Mouse (Mus musculus): Measurements from ENCODE around the gene Mef2d. TPM values are rescaled to one million over a fixed set of nuclear protein-coding genes. Genes with fewer than 3 reads are reported as not detected.

Mef2d gene
- polyA plus RNA-seq, 1 experiment: 60.2 TPM

DNA sequence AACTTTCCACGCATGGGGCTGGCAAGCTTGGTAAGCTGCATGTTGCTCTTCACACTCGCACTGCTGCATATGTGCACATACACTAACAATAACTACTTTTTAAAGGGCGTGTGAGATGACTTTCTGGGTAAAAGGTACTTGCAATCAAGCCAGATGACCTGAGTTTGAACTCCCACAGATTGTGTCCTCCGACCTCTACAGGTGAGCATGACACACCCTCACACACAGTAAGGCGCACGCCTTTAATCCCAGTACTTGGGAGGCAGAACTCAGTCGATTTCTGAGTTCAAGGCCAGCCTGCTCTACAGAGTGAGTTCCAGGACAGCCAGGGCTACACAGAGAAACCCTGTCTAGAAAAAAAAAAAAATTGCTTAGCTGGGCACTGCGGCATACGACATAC lies 5.8 kb upstream of the Mef2d start:
- no peak overlapping the region for H3K4me3 ChIP-seq (replicated peaks)
- no peaks in the 10 kb centered on the region for H3K36me3 ChIP-seq (replicated peaks; ENCODE audit: low read length)
- no peaks in the 10 kb centered on the region for H3K27me3 ChIP-seq (replicated peaks)
- H3K4me1 ChIP-seq: peaks cover 64% of the 10 kb centered on the region
- H3K9me3 ChIP-seq: 0 out of 2 replicates have a peak, but pooled peaks cover 4% of the 10 kb centered on the region
- TF ChIP-seq FLI1 (IDR thresholded peaks at IDR 0.05; ENCODE audit: low read length): no peak
- TF ChIP-seq GATA1 (IDR thresholded peaks at IDR 0.05; ENCODE audit: borderline replicate concordance, low read length): no peak

DNA sequence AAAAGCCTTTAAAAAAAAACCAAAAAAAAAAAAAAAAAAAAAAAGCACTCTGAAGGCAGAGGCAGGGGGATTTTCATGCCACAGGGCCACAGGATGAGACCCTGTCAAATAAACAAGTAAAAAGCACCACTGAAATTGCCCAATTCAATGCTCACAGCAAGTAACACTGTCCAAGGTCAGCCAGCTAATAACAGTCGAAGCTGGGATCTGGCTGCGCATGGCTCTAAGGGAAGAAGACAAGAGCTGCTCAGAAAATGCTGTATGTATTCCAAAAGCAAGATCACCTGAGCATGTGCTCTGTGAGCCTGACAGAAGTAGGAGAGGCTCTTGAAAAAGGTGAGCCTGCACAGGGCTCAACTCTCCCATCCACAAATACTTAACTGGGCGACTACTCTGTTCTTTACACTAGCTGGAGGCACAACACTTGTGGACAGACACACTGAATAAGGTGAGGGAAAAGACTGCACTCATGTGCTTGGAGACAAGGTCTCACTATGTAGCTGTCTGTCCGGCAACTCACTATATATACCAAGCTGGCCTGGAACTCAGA lies 5.2 kb upstream of the Mef2d start:
- peaks cover 68% of the 10 kb centered on the region for H3K4me1 ChIP-seq

DNA sequence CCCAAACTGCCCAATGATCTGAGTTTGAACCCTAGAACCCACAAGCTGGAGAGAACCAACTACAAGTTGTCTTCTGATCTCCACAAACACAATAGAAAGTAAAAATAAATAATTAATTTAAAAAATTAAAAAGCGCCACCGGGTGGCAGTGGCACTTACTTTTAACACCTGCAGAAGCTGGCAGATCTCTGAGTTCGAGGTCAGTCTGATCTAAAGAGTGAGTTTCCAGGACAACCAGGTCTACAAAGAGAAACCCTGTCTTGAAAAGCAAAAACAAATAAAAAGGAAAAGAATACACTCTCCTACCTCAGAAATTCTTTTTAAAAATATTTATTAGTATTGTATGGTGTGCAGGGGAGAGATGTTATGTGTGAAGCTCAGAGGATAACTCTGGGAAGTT lies 4.4 kb upstream of the Mef2d start:
- H3K4me1 ChIP-seq: peaks cover 60% of the 10 kb centered on the region
- no peaks in the 10 kb centered on the region for H3K27me3 ChIP-seq (replicated peaks)
- TF ChIP-seq GATA1 (IDR thresholded peaks at IDR 0.05; ENCODE audit: borderline replicate concordance, low read length) (no peak), FLI1 (IDR thresholded peaks at IDR 0.05; ENCODE audit: low read length) (no peak)
- H3K4me3 ChIP-seq (replicated peaks): peak overlapping the region; percentile 96
- H3K9me3 ChIP-seq: 0 out of 2 replicates have a peak, but pooled peaks cover 4% of the 10 kb centered on the region
- H3K36me3 ChIP-seq (replicated peaks; ENCODE audit: low read length): no peaks in the 10 kb centered on the region

More for the DNA sequence above, 5.2 kb upstream of the Mef2d start:
- H3K9me3 ChIP-seq: 0 out of 2 replicates have a peak, but pooled peaks cover 4% of the 10 kb centered on the region
- H3K36me3 ChIP-seq (replicated peaks; ENCODE audit: low read length): no peaks in the 10 kb centered on the region
- peak overlapping the region; percentile 96 for H3K4me3 ChIP-seq (replicated peaks)
- H3K27me3 ChIP-seq (replicated peaks): no peaks in the 10 kb centered on the region
- TF ChIP-seq GATA1 (IDR thresholded peaks at IDR 0.05; ENCODE audit: borderline replicate concordance, low read length): no peak
- TF ChIP-seq FLI1 (IDR thresholded peaks at IDR 0.05; ENCODE audit: low read length): no peak

DNA sequence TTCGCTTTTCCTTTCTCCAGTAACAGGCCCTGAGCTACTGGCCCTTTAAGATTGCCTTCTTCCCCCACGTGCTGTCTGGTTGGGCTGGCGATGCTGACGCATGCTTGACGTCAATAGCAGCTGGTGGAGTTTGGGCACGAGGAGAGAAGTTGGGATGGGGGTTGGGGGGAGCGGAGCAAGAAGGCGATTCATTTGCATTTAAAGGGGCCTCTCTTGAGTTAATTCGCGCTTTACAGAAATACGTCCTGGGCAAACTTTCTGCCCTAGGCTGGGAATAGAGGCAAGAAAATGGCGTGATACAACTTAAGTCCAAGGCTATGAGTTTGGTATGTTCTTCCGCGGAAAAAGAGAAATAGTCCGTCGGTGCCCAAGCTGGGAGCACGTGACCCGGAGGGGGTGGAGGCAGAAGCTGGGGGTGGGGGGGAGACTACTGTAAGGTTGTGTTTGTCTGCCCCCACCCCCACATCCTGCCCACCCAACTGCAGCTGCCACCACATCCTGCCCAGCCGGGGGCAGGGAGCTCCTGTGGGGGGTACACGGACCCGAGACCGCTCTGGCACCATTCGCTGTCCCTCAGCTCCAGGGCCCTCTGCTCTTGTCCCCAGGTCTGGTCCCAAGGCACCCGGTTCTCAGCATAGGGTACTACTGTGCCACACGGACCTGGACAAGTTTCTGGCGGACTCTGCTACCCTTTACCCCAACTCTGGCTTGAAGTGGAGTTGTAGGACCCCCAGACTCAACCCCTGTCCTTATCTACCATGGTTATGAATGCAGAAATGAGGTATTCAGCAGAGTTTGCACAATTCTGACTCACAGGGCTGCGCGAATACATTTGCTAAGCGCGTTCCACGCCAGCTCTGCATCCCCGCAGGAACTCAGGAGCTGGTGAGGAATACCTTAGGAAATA lies 3.6 kb upstream of the Mef2d start:
- Histone ChIP-seq H3K4me1 (peaks cover 57% of the 10 kb centered on the region), H3K36me3 (replicated peaks; ENCODE audit: low read length) (no peaks in the 10 kb centered on the region), H3K9me3 (0 out of 2 replicates have a peak, but pooled peaks cover 4% of the 10 kb centered on the region), H3K27me3 (replicated peaks) (no peaks in the 10 kb centered on the region), H3K4me3 (replicated peaks) (peak overlapping the region; percentile 96)
- no peak for TF ChIP-seq FLI1 (IDR thresholded peaks at IDR 0.05; ENCODE audit: low read length)
- no peak for TF ChIP-seq GATA1 (IDR thresholded peaks at IDR 0.05; ENCODE audit: borderline replicate concordance, low read length)

DNA sequence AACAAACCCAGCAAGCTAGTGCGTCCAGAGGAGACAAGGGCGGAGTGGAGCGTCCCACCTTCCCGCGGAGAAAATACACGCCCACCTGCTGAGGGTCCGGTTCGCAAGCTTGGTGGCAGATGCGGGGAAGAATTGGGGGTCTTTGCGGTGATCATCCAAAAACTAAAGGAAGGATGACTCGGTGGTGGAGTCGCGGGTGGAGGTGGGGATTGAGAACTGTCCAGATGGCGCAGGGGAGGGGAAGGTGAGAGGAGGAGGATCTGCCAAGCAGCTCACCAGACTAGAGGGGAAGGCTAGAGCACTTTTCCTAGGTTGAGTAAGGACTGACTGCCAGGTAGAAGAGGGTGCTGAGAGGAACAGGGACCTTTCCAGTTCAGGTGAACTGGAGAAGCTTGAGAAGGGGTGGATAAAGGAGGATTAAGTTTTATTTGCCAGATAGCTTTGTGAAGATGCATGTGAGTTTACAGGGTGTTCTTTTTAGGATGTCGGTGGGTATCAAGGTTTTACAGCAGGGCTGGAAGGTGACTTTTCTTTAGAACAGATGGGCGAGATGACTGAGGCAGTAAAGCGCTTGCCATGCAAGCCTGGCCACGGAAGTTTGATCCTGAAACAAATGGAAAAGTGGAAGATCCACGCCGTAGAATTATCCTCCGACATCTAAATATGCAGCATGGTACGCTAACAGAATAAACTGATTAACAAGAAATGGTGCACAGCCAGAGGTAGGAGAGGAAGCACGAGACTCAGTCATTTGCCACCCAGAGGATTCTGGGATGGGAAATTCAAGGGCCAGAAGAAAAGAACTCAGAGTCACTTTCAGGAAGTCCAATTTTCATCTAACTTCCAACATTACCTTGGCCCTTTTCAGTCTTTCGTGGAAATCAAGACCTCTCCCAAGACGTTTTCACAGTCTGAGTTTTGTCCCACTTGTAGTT lies 2.7 kb upstream of the Mef2d start:
- 0 out of 2 replicates have a peak, but pooled peaks cover 2% of the 10 kb centered on the region for H3K9me3 ChIP-seq
- peak overlapping the region; percentile 96 for H3K4me3 ChIP-seq (replicated peaks)
- H3K4me1 ChIP-seq: peaks cover 61% of the 10 kb centered on the region
- no peak for TF ChIP-seq FLI1 (IDR thresholded peaks at IDR 0.05; ENCODE audit: low read length)
- no peak for TF ChIP-seq GATA1 (IDR thresholded peaks at IDR 0.05; ENCODE audit: borderline replicate concordance, low read length)
- no peaks in the 10 kb centered on the region for H3K27me3 ChIP-seq (replicated peaks)
- H3K36me3 ChIP-seq (replicated peaks; ENCODE audit: low read length): peaks cover 4% of the 10 kb centered on the region

DNA sequence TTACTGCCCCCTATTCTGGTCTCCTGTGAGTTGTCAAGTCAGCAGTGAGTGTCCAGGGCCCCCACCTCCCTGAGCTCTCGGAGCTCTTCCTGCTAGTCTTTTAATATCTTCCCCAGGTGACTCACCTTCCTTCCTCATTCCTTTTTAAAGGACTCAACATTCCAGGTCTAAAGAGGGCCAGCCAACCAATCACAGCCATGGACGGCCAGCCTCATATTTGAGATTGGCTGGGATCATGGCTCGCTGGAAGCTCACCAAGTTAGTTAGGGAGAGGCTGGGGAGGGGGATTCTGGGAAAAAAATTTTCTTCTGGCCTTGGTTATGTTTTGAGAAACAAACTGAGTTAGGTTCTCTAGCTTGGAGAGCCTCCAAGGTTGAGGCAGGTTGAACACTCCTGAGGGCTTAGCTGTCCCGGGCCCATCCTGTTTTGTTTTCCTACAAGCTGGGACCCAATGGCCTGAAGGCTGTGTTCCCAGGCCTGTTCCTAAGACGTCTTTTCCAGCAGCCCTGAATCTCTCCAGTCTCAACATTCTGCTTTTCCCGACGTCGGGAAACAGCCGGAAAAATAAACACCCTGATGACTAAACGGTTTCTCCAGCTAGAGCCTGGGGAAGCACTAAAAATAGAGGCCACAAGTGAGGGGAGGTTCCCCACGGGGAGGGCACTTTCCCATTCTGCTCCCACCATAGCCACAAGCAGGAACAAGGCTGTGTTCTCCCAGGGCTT lies 1.8 kb upstream of the Mef2d start:
- H3K4me1 ChIP-seq: peaks cover 63% of the 10 kb centered on the region
- TF ChIP-seq GATA1 (IDR thresholded peaks at IDR 0.05; ENCODE audit: borderline replicate concordance, low read length) (no peak), FLI1 (IDR thresholded peaks at IDR 0.05; ENCODE audit: low read length) (no peak)
- no peaks in the 10 kb centered on the region for H3K9me3 ChIP-seq
- peaks cover 12% of the 10 kb centered on the region for H3K36me3 ChIP-seq (replicated peaks; ENCODE audit: low read length)
- H3K4me3 ChIP-seq (replicated peaks): peak overlapping the region; percentile 96
- H3K27me3 ChIP-seq (replicated peaks): no peaks in the 10 kb centered on the region

DNA sequence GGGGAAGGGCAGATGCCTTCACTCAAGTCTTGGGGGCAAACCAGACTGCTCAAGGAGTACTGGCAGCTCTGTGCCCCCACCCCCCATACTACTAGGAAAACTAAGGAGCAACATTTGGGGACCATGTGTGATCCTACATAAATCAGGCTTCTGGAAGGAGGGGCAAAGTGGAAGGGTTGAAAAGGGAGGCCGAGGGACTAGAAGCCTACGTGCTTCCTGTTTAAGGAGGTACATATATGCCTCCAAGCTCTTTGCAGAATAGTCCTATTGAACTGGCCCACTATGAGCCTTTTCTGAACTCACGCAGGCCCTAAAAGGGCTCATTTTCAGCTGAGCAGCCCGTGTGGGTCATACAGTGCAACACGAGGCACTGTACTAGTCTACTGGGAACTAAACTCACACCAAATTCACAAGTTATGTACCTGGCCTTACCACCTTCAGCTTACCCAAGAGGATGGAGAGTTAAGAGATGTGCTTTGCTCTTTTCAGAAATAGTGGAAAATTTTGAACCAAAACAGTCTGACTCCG lies 1.2 kb upstream of the Mef2d start:
- Histone ChIP-seq H3K27me3 (replicated peaks) (no peaks in the 10 kb centered on the region), H3K36me3 (replicated peaks; ENCODE audit: low read length) (peaks cover 18% of the 10 kb centered on the region), H3K4me3 (replicated peaks) (peak overlapping the region; percentile 96), H3K4me1 (peaks cover 70% of the 10 kb centered on the region), H3K9me3 (no peaks in the 10 kb centered on the region)
- TF ChIP-seq GATA1 (IDR thresholded peaks at IDR 0.05; ENCODE audit: borderline replicate concordance, low read length) (no peak), FLI1 (IDR thresholded peaks at IDR 0.05; ENCODE audit: low read length) (no peak)

DNA sequence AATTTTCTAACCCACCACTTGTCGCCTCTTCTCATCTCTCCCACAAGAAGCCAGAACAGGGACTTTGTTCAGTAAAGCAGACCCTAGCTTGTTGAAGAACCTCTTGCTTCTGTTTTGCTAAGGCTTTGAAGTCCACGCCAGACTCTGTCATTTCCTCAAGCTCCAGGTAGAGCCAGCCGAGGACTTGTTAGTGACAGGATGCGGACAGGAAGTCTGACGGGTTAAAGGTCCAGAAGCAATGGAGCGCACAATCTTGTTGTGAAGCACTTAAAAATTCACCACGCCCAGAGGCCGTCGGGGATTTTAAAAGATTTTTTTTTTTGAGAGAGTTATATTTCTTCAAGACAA lies 759 bp upstream of the Mef2d start:
- peak overlapping the region; percentile 96 for H3K4me3 ChIP-seq (replicated peaks)
- no peaks in the 10 kb centered on the region for H3K9me3 ChIP-seq
- no peaks in the 10 kb centered on the region for H3K27me3 ChIP-seq (replicated peaks)
- H3K36me3 ChIP-seq (replicated peaks; ENCODE audit: low read length): peaks cover 20% of the 10 kb centered on the region
- no peak for TF ChIP-seq FLI1 (IDR thresholded peaks at IDR 0.05; ENCODE audit: low read length)
- TF ChIP-seq GATA1 (IDR thresholded peaks at IDR 0.05; ENCODE audit: borderline replicate concordance, low read length): no peak
- peaks cover 74% of the 10 kb centered on the region for H3K4me1 ChIP-seq

DNA sequence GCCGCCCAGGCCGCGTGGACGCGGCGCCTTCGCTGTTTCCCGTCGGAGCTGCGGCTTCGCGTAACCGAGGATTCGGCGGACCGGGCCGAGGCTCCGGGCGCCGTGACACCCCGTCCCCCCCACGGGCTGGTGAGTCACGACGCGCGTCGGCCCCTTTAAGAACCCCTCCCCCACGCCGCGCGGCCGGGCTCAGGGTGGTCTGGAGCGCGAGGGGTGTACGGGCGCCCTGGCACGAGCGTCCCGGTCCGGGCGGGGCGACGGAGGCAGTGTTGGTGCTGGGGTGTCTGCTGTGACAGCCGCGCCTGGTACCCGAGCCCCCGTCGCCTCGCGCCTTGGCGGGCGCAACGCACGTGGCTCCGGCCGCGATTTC lies 359 bp downstream of the Mef2d start:
- H3K4me1 ChIP-seq: peaks cover 78% of the 10 kb centered on the region
- no peak for TF ChIP-seq GATA1 (IDR thresholded peaks at IDR 0.05; ENCODE audit: borderline replicate concordance, low read length)
- TF ChIP-seq FLI1 (IDR thresholded peaks at IDR 0.05; ENCODE audit: low read length): no peak

More for the DNA sequence above, 359 bp downstream of the Mef2d start:
- Histone ChIP-seq H3K36me3 (replicated peaks; ENCODE audit: low read length) (peaks cover 25% of the 10 kb centered on the region), H3K27me3 (replicated peaks) (no peaks in the 10 kb centered on the region), H3K9me3 (no peaks in the 10 kb centered on the region), H3K4me3 (replicated peaks) (peak overlapping the region; percentile 96)
